Mouse (Mus musculus): Measurements from ENCODE around the gene Trp53bp2.

DNA sequence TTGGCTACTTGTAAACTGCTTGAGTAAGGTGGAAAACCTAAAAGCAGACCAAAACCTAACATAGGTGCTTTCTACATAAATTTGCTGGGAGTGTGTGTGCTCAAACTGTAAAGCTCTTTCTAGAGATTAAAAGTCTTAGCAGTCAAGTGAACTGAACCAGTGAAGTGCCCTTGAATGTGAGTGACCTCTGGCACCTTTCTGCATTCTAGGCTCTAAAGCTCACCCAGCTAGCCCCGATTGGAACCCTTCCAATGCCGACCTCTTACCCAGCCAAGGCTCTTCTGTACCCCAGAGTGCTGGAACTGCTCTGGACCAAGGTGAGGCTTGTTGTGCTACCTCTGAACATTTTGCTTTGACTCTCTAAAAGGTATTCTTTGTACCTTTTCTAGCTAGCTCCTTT is 35.1 kb downstream of the Trp53bp2 start:
- no peak for TF ChIP-seq CTCF (IDR thresholded peaks at IDR 0.05; ENCODE audit: extremely low read depth, insufficient read depth, insufficient read length, insufficient replicate concordance)
- TF ChIP-seq POLR2A (IDR thresholded peaks at IDR 0.05; ENCODE audit: low read depth, low read length), result no peak

All from spleen, adult 2 months (tissue).